Mouse (Mus musculus): ENCODE data around the gene Acvr2b. TPM values are rescaled to one million over a fixed set of nuclear protein-coding genes. Genes with fewer than 3 reads are reported as not detected.

Gene Acvr2b
- total and polyA plus RNA-seq, 2 experiments from 2014 or later: 32.1 to 35.6 TPM

- ATAC-seq (ENCODE audit: low FRiP score) (no peak; the same call in 1 of the 2 replicates), DNase-seq (ENCODE audit: low spot score) (peak; percentile 80)
- Histone ChIP-seq H3K4me3 (ENCODE audit: low read depth, low read length) (no peak overlapping the region), H3K4me1 (ENCODE audit: insufficient read depth, low read length) (no peaks in the 10 kb centered on the region), H3K27me3 (ENCODE audit: insufficient read depth, low read length) (no peaks in the 10 kb centered on the region), H3K36me3 (ENCODE audit: insufficient read depth, low read length) (peaks cover 52% of the 10 kb centered on the region), H3K9me3 (ENCODE audit: low read length) (no peaks in the 10 kb centered on the region), H3K9ac (replicated peaks; ENCODE audit: low read length, poor library complexity, severe bottlenecking) (no peak overlapping the region), H3K4me2 (ENCODE audit: low read depth, low read length, poor library complexity, severe bottlenecking) (no peak overlapping the region), H3K27ac (ENCODE audit: low read depth, low read length) (no peak overlapping the region)
- peak; percentile 72 for TF ChIP-seq CTCF (IDR thresholded peaks at IDR 0.05)
- WGBS: 50% methylated on average over 7 of the region's 7 CpGs
Measured at GRCm38 (mm10) chr9:119465595-119465994, 63.7 kb downstream of the Acvr2b start.

- no peaks in the 10 kb centered on the region for H3K9me3 ChIP-seq (ENCODE audit: low read length)
- TF ChIP-seq CTCF (IDR thresholded peaks at IDR 0.05): no peak
- no peaks in the 10 kb centered on the region for H3K4me1 ChIP-seq (ENCODE audit: insufficient read depth, low read length)
- no peaks in the 10 kb centered on the region for H3K27me3 ChIP-seq (ENCODE audit: insufficient read depth, low read length)
- DNase-seq (ENCODE audit: low spot score): no peak
- H3K4me2 ChIP-seq (ENCODE audit: low read depth, low read length, poor library complexity, severe bottlenecking): no peak overlapping the region
- no peak for ATAC-seq (ENCODE audit: low FRiP score)
- WGBS: 76% methylated on average over 8 of the region's 8 CpGs
- H3K4me3 ChIP-seq (ENCODE audit: low read depth, low read length): no peak overlapping the region
- no peak overlapping the region for H3K27ac ChIP-seq (ENCODE audit: low read depth, low read length)
- no peak overlapping the region for H3K9ac ChIP-seq (replicated peaks; ENCODE audit: low read length, poor library complexity, severe bottlenecking)
- peaks cover 22% of the 10 kb centered on the region for H3K36me3 ChIP-seq (ENCODE audit: insufficient read depth, low read length)
Measured at GRCm38 (mm10) chr9:119469691-119470353, 67.9 kb downstream of the Acvr2b start.

GRCm38 (mm10) chr9:119472412-119472918, 70.5 kb downstream of the Acvr2b start:
- H3K27ac ChIP-seq (ENCODE audit: low read depth, low read length): no peak overlapping the region
- no peak overlapping the region for H3K9ac ChIP-seq (replicated peaks; ENCODE audit: low read length, poor library complexity, severe bottlenecking)
- H3K27me3 ChIP-seq (ENCODE audit: insufficient read depth, low read length): no peaks in the 10 kb centered on the region
- DNase-seq (ENCODE audit: low spot score): no peak
- WGBS: 81% methylated on average over 11 of the region's 11 CpGs
- no peaks in the 10 kb centered on the region for H3K9me3 ChIP-seq (ENCODE audit: low read length)
- TF ChIP-seq CTCF (IDR thresholded peaks at IDR 0.05): no peak
- H3K4me3 ChIP-seq (ENCODE audit: low read depth, low read length): no peak overlapping the region
- H3K4me2 ChIP-seq (ENCODE audit: low read depth, low read length, poor library complexity, severe bottlenecking): no peak overlapping the region
- ATAC-seq (ENCODE audit: low FRiP score): no peak
- H3K36me3 ChIP-seq (ENCODE audit: insufficient read depth, low read length): 0 out of 2 replicates have a peak, but pooled peaks cover 7% of the 10 kb centered on the region
- H3K4me1 ChIP-seq (ENCODE audit: insufficient read depth, low read length): no peaks in the 10 kb centered on the region

- ATAC-seq (ENCODE audit: low FRiP score) (no peak), DNase-seq (ENCODE audit: low spot score) (no peak)
- H3K27ac ChIP-seq (ENCODE audit: low read depth, low read length): no peak overlapping the region
- no peaks in the 10 kb centered on the region for H3K4me1 ChIP-seq (ENCODE audit: insufficient read depth, low read length)
- 92% methylated on average over 1 of the region's 1 CpGs for WGBS
- no peak for TF ChIP-seq CTCF (IDR thresholded peaks at IDR 0.05)
- no peaks in the 10 kb centered on the region for H3K27me3 ChIP-seq (ENCODE audit: insufficient read depth, low read length)
- no peak overlapping the region for H3K4me2 ChIP-seq (ENCODE audit: low read depth, low read length, poor library complexity, severe bottlenecking)
- no peaks in the 10 kb centered on the region for H3K9me3 ChIP-seq (ENCODE audit: low read length)
- no peak overlapping the region for H3K9ac ChIP-seq (replicated peaks; ENCODE audit: low read length, poor library complexity, severe bottlenecking)
- H3K36me3 ChIP-seq (ENCODE audit: insufficient read depth, low read length): 0 out of 2 replicates have a peak, but pooled peaks cover 7% of the 10 kb centered on the region
- no peak overlapping the region for H3K4me3 ChIP-seq (ENCODE audit: low read depth, low read length)
Measured at GRCm38 (mm10) chr9:119473011-119473410, 71.1 kb downstream of the Acvr2b start.

GRCm38 (mm10) chr9:119473608-119474164, 71.8 kb downstream of the Acvr2b start:
- Histone ChIP-seq H3K4me3 (ENCODE audit: low read depth, low read length) (no peak overlapping the region), H3K27me3 (ENCODE audit: insufficient read depth, low read length) (no peaks in the 10 kb centered on the region), H3K27ac (ENCODE audit: low read depth, low read length) (no peak overlapping the region), H3K9ac (replicated peaks; ENCODE audit: low read length, poor library complexity, severe bottlenecking) (no peak overlapping the region), H3K9me3 (ENCODE audit: low read length) (no peaks in the 10 kb centered on the region), H3K36me3 (ENCODE audit: insufficient read depth, low read length) (0 out of 2 replicates have a peak, but pooled peaks cover 7% of the 10 kb centered on the region), H3K4me2 (ENCODE audit: low read depth, low read length, poor library complexity, severe bottlenecking) (no peak overlapping the region), H3K4me1 (ENCODE audit: insufficient read depth, low read length) (no peaks in the 10 kb centered on the region)
- ATAC-seq (ENCODE audit: low FRiP score): no peak
- WGBS: 90% methylated on average over 9 of the region's 9 CpGs
- TF ChIP-seq CTCF (IDR thresholded peaks at IDR 0.05): no peak
- no peak for DNase-seq (ENCODE audit: low spot score)
